Mouse (Mus musculus): ENCODE results near the gene Fam243.

DNA sequence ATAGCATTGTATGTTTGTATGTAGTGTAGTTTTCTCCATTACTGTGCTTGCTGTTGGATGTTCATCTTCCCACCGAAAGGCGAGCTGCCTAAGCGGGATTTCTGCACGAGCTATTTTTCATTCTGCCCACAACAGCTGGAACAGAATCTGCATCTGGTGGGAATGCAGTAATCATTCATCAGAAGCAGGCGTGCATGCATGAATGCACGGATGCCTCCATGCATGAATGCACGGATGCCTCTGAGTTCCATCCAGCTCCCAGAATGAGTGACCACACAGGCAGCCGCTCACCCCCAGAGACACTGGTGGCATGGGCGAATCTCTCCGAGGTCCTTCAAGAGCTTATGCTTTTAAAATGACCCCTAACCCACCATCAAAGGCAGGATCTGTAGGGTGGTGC lies 36.3 kb upstream of the Fam243 start:
- TF ChIP-seq CTCF (IDR thresholded peaks at IDR 0.05) (no peak), POLR2A (IDR thresholded peaks at IDR 0.05; ENCODE audit: insufficient read depth, low read depth, low read length) (no peak)

Data from heart, adult 2 months (tissue).